Mouse (Mus musculus) brain, embryonic 14.5 days (tissue): ENCODE measurements at regions not wholly inside any gene's neighbourhood (a gene's known extent, or its start where the extent isn't known, plus 50 kb on each side); places are given as distances from the start of the nearest gene placed in this dataset.

Source experiments
- DNase-seq: peaks from one replicate; pipeline ENCODE4 v3.0.0-alpha.2; 2011; ENCODE audit warnings: low read depth
- CTCF ChIP-seq: fragments of 200-500 bp; IDR thresholded peaks from 2 replicates; pipeline ENCODE4 v1.5.1; 2012; ENCODE audit warnings: inconsistent platforms, mild to moderate bottlenecking, moderate library complexity, borderline replicate concordance; ENCODE audit not compliant: insufficient read depth, insufficient read length; ENCODE audit errors: extremely low read depth
- POLR2A ChIP-seq: fragments of 200-500 bp; IDR thresholded peaks from 2 replicates; pipeline ENCODE4 v1.6.1; 2012; ENCODE audit warnings: mild to moderate bottlenecking, inconsistent platforms, borderline replicate concordance; ENCODE audit not compliant: poor library complexity, insufficient read depth, insufficient read length, severe bottlenecking; ENCODE audit errors: extremely low read depth

- DNase-seq = peak; percentile 85
- TF ChIP-seq POLR2A (no peak), CTCF (no peak)
Observed at GRCm38 (mm10) chr1:23656302-23656701, 105.3 kb upstream of the B3gat2 start.

- DNase-seq = no peak
- TF ChIP-seq POLR2A = no peak
- TF ChIP-seq CTCF = no peak
Observed at GRCm38 (mm10) chr1:23656718-23657117, 104.8 kb upstream of the B3gat2 start.

- peak; percentile 42 for DNase-seq
- TF ChIP-seq POLR2A (no peak), CTCF (no peak)
Observed at GRCm38 (mm10) chr1:23670514-23670913, 91.0 kb upstream of the B3gat2 start.

- DNase-seq = no peak
- TF ChIP-seq POLR2A (no peak), CTCF (no peak)
Observed at GRCm38 (mm10) chr1:23674357-23674756, 87.2 kb upstream of the B3gat2 start.

- TF ChIP-seq CTCF (no peak), POLR2A (no peak)
- peak; percentile 18 for DNase-seq
Observed at GRCm38 (mm10) chr1:23676301-23676700, 85.3 kb upstream of the B3gat2 start.

GRCm38 (mm10) chr1:23689398-23689797, 72.2 kb upstream of the B3gat2 start:
- TF ChIP-seq CTCF = no peak
- no peak for TF ChIP-seq POLR2A
- peak; percentile 46 for DNase-seq

- peak; percentile 77; the same call in 1 of the 2 replicates for TF ChIP-seq CTCF
- no peak for TF ChIP-seq POLR2A
- peak; percentile 83 for DNase-seq
Observed at GRCm38 (mm10) chr1:23705489-23705888, 56.1 kb upstream of the B3gat2 start.

GRCm38 (mm10) chr1:23706450-23706849, 55.1 kb upstream of the B3gat2 start:
- TF ChIP-seq POLR2A = no peak
- TF ChIP-seq CTCF = no peak
- DNase-seq = peak; percentile 29
